Mouse (Mus musculus) kidney, adult 2 months (tissue): Measurements from ENCODE around the gene Ccdc15.

Experiments
- CTCF ChIP-seq: fragments of 200-500 bp; conservative IDR thresholded peaks from 2 replicates; pipeline ENCODE4 v1.5.1; 2011; ENCODE audit warnings: low read depth, mild to moderate bottlenecking, control low read depth, low read length, moderate library complexity, mixed read lengths; ENCODE audit not compliant: insufficient read depth, insufficient read length
- POLR2A ChIP-seq: fragments of 200-500 bp; IDR thresholded peaks from one replicate; pipeline ENCODE4 v1.6.1; 2011; ENCODE audit warnings: low read depth, low read length, control low read depth

GRCm38 (mm10) chr9:37368081-37368830, 20.0 kb upstream of the Ccdc15 start:
- TF ChIP-seq CTCF (no peak), POLR2A (no peak)
